In genomic region chr12:12581271-12582186, GRCm38 (mm10) we compare ENCODE assay signal across 9 mouse cellular contexts.
A peak's percentile ranks its signal among the peaks of the same experiment; 100 is the strongest.
DNase-seq lines count a peak whose midpoint lies in the region; ATAC-seq and TF ChIP-seq lines count a peak whose summit lies in the region.
"Had no signal": no experiment of that assay in that cellular context is flagged by ENCODE, and none has a peak within 500 bp of the region (broad histone marks: within the 10 kb centered on the region; RNA-seq: fewer than 3 reads in every experiment).

No protein-coding gene starts in this region.

- no peaks in the 10 kb centered on the region for H3K27me3 ChIP-seq in heart, embryonic 16.5 days (ENCODE audit: control insufficient read depth, insufficient read depth, low read length)
- no peaks in the 10 kb centered on the region for H3K27me3 ChIP-seq in ES-Bruce4 (ENCODE audit: control insufficient read depth, insufficient read depth, low read length, poor library complexity, severe bottlenecking)
- no peaks in the 10 kb centered on the region for H3K27me3 ChIP-seq in embryonic facial prominence, embryonic 14.5 days (replicated peaks; ENCODE audit: control insufficient read depth, insufficient read depth, low read length)
- H3K27me3 ChIP-seq in limb, embryonic 11.5 days (ENCODE audit: control insufficient read depth, insufficient read depth, low read length) = no peaks in the 10 kb centered on the region
- no peaks in the 10 kb centered on the region for H3K27me3 ChIP-seq in cerebellum, adult 2 months (ENCODE audit: control insufficient read depth, insufficient read depth, low read length)

- no peak overlapping the region for H3K4me2 ChIP-seq in heart, embryonic 16.5 days (ENCODE audit: low read depth, low read length)
- H3K4me2 ChIP-seq in embryonic facial prominence, embryonic 14.5 days (ENCODE audit: low read depth, low read length) = peak overlapping the region; percentile 39; the same call in 1 of the 2 replicates
- peak overlapping the region; percentile 24; the same call in 1 of the 2 replicates for H3K4me2 ChIP-seq in limb, embryonic 11.5 days (ENCODE audit: low read depth, severe bottlenecking)

- TF ChIP-seq POLR2A in ES-Bruce4 (IDR thresholded peaks at IDR 0.05; ENCODE audit: insufficient read depth, low read length) = no peak
- no peak for TF ChIP-seq POLR2A in cerebellum, adult 2 months (IDR thresholded peaks at IDR 0.05; ENCODE audit: borderline replicate concordance, insufficient read depth, low read length)

- H3K4me1 ChIP-seq in heart, embryonic 16.5 days (ENCODE audit: control insufficient read depth, insufficient read depth, low read length) = peaks cover 13% of the 10 kb centered on the region
- no peaks in the 10 kb centered on the region for H3K4me1 ChIP-seq in ES-Bruce4 (ENCODE audit: control insufficient read depth, insufficient read depth, low read length)
- peaks cover 20% of the 10 kb centered on the region for H3K4me1 ChIP-seq in embryonic facial prominence, embryonic 14.5 days (ENCODE audit: control insufficient read depth, insufficient read depth, low read length)
- peaks cover 28% of the 10 kb centered on the region for H3K4me1 ChIP-seq in limb, embryonic 11.5 days (ENCODE audit: control insufficient read depth, insufficient read depth, low read length)
- no peaks in the 10 kb centered on the region for H3K4me1 ChIP-seq in cerebellum, adult 2 months (ENCODE audit: control insufficient read depth, insufficient read depth, low read length)

- no peak overlapping the region for H3K27ac ChIP-seq in heart, embryonic 16.5 days (ENCODE audit: low read length)
- H3K27ac ChIP-seq in ES-Bruce4 (ENCODE audit: insufficient read depth, low read length) = no peak overlapping the region
- H3K27ac ChIP-seq in embryonic facial prominence, embryonic 14.5 days (replicated peaks; ENCODE audit: low read depth, low read length) = 0 out of 2 replicates have a peak overlapping the region, but pooled peaks have one; percentile 18
- peak overlapping the region; percentile 65 for H3K27ac ChIP-seq in limb, embryonic 11.5 days (replicated peaks; ENCODE audit: low read depth, low read length)
- H3K27ac ChIP-seq in cerebellum, adult 2 months (ENCODE audit: insufficient read depth, low read length) = no peak overlapping the region

- H3K9ac ChIP-seq in heart, embryonic 16.5 days (ENCODE audit: low read length) = peak overlapping the region; percentile 42
- H3K9ac ChIP-seq in ES-Bruce4 (ENCODE audit: low read depth, poor library complexity, severe bottlenecking) = no peak overlapping the region
- peak overlapping the region; percentile 43 for H3K9ac ChIP-seq in embryonic facial prominence, embryonic 14.5 days (ENCODE audit: low read depth, low read length)
- H3K9ac ChIP-seq in limb, embryonic 11.5 days (ENCODE audit: low read length) = no peak overlapping the region

- TF ChIP-seq EP300 in ES-Bruce4 (IDR thresholded peaks at IDR 0.05; ENCODE audit: insufficient read depth, low read depth, low read length) = 0 out of 2 replicates have a peak, but pooled peaks have one; percentile 26

- no peak for DNase-seq in heart, postnatal 14 days
- DNase-seq in embryonic facial prominence, embryonic 14.5 days (ENCODE audit: low spot score) = peak; percentile 79
- DNase-seq in limb, embryonic 11.5 days (ENCODE audit: low spot score) = peak; percentile 81
- no peak for DNase-seq in urinary bladder, postnatal 14 days (ENCODE audit: low spot score)
- no peak for DNase-seq in left cerebral cortex, adult 11 months (ENCODE audit: low spot score)
- DNase-seq in cerebellum, adult 2 months = no peak
- DNase-seq: right cerebral cortex, postnatal 4 days had no signal

- WGBS in heart, embryonic 16.5 days = 25% methylated on average over 19 of the region's 19 CpGs
- 11% methylated on average over 17 of the region's 19 CpGs for WGBS in embryonic facial prominence, embryonic 14.5 days
- WGBS in limb, embryonic 11.5 days = 2% methylated on average over 19 of the region's 19 CpGs
- 57% methylated on average over 19 of the region's 19 CpGs for WGBS in cerebellum, adult 2 months

- no peaks in the 10 kb centered on the region for H3K36me3 ChIP-seq in heart, embryonic 16.5 days (ENCODE audit: control insufficient read depth, insufficient read depth)
- no peaks in the 10 kb centered on the region for H3K36me3 ChIP-seq in ES-Bruce4 (ENCODE audit: control insufficient read depth, insufficient read depth, low read length, poor library complexity, severe bottlenecking)
- H3K36me3 ChIP-seq in embryonic facial prominence, embryonic 14.5 days (ENCODE audit: control insufficient read depth, insufficient read depth, low read length) = no peaks in the 10 kb centered on the region
- no peaks in the 10 kb centered on the region for H3K36me3 ChIP-seq in limb, embryonic 11.5 days (ENCODE audit: control insufficient read depth, insufficient read depth, low read length)

- no peaks in the 10 kb centered on the region for H3K9me3 ChIP-seq in heart, embryonic 16.5 days (replicated peaks; ENCODE audit: control insufficient read depth, low read length)
- H3K9me3 ChIP-seq in ES-Bruce4 (replicated peaks; ENCODE audit: control insufficient read depth, insufficient read depth, low read length, poor library complexity, severe bottlenecking) = no peaks in the 10 kb centered on the region
- no peaks in the 10 kb centered on the region for H3K9me3 ChIP-seq in embryonic facial prominence, embryonic 14.5 days (ENCODE audit: control insufficient read depth, low read length)
- H3K9me3 ChIP-seq in limb, embryonic 11.5 days (ENCODE audit: control insufficient read depth, low read length) = no peaks in the 10 kb centered on the region

- no peak overlapping the region for H3K4me3 ChIP-seq in heart, embryonic 16.5 days (ENCODE audit: low read length)
- H3K4me3 ChIP-seq in ES-Bruce4 (ENCODE audit: low read depth, low read length) = no peak overlapping the region
- no peak overlapping the region for H3K4me3 ChIP-seq in embryonic facial prominence, embryonic 14.5 days (ENCODE audit: low read depth, low read length)
- H3K4me3 ChIP-seq in limb, embryonic 11.5 days (ENCODE audit: low read depth, low read length) = no peak overlapping the region
- H3K4me3 ChIP-seq in cerebellum, adult 2 months (replicated peaks; ENCODE audit: insufficient read depth, low read depth, low read length) = no peak overlapping the region

- no peak for TF ChIP-seq CTCF in ES-Bruce4 (IDR thresholded peaks at IDR 0.05; ENCODE audit: low read depth, low read length)
- TF ChIP-seq CTCF in cerebellum, adult 2 months (IDR thresholded peaks at IDR 0.05; ENCODE audit: borderline replicate concordance, insufficient read depth, low read depth, low read length) = no peak

- ATAC-seq in heart, embryonic 16.5 days (replicated peaks; ENCODE audit: extremely low read depth, insufficient read depth, low FRiP score) = peak; percentile 76
- peak; percentile 91 for ATAC-seq in embryonic facial prominence, embryonic 14.5 days (ENCODE audit: low read depth)
- peak; percentile 87 for ATAC-seq in limb, embryonic 11.5 days (ENCODE audit: insufficient number of reproducible peaks, low FRiP score, low TSS enrichment, low read depth)

- intact Hi-C loops in heart, postnatal 14 days (cut with DNase I) = no loop called here

Comparison
In these comparisons a context has a peak if more than half of its experiments do, and no peak if none do; other contexts are left out.
1. H3K27ac ChIP-seq: peak in embryonic facial prominence, embryonic 14.5 days (single experiment) and limb, embryonic 11.5 days (single experiment); none in heart, embryonic 16.5 days (single experiment), ES-Bruce4 (single experiment) and cerebellum, adult 2 months (single experiment).
2. H3K9ac ChIP-seq: peak in heart, embryonic 16.5 days (single experiment) and embryonic facial prominence, embryonic 14.5 days (single experiment); none in ES-Bruce4 (single experiment) and limb, embryonic 11.5 days (single experiment).
3. DNase-seq: peak in embryonic facial prominence, embryonic 14.5 days (single experiment) and limb, embryonic 11.5 days (single experiment); none in heart, postnatal 14 days (0 of 2), urinary bladder, postnatal 14 days (single experiment), left cerebral cortex, adult 11 months (single experiment) and cerebellum, adult 2 months (0 of 2).
4. Peak in every context shown above with its lines, with median percentiles within 50 percentile points of each other: ATAC-seq.